Mouse (Mus musculus) bone marrow macrophage, adult 2 months (primary cell): Measurements from ENCODE around the gene Ncbp3.

Source experiments
- CTCF ChIP-seq: IDR thresholded peaks from 2 replicates; pipeline ENCODE4 v1.5.1; 2012; ENCODE audit warnings: low read depth, mild to moderate bottlenecking, low read length, moderate library complexity
- POLR2A ChIP-seq: IDR thresholded peaks from 2 replicates; pipeline ENCODE4 v1.6.1; 2012; ENCODE audit warnings: mild to moderate bottlenecking, low read depth, low read length, borderline replicate concordance

GRCm38 (mm10) chr11:73015391-73016102, 32.0 kb upstream of the Ncbp3 start:
- TF ChIP-seq CTCF (no peak), POLR2A (no peak)
